In the genomic region with DNA sequence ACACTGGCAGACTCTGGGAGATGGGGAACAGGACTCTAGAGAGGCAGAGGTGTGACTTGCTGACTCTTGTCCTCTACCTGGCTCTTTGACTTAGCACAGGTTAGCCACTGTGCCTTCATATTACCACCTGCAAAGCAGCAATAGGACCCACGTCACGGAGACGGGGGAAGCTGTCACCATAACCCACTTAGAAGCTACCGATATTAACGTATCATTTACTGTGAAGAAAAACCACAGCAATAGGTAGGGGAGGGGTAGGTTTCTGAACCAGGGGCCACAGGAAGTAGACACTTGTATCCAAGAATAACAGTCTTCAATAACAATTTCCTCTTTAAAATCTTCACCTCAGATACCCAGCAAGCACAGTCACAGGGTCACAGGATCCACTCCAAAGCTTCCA, we compare ENCODE assay signal across 24 mouse cellular contexts. TPM values are rescaled to one million over a fixed set of nuclear protein-coding genes. Genes with fewer than 3 reads are reported as not detected.
DNase-seq lines count a peak whose midpoint lies in the region; ATAC-seq lines count a peak whose summit lies in the region.
"Had no signal": no experiment of that assay in that cellular context is flagged by ENCODE, and none has a peak within 500 bp of the region (broad histone marks: within the 10 kb centered on the region; RNA-seq: fewer than 3 reads in every experiment).

No protein-coding gene starts in this region.

- H3K4me1 ChIP-seq in forebrain, embryonic 15.5 days: peaks cover 30% of the 10 kb centered on the region

- peak; percentile 7 for DNase-seq in thymus, postnatal 25 days
- DNase-seq in thymus, adult 18-20 months: no peak
- DNase-seq in naive thymus-derived CD4-positive, alpha-beta T cell, adult 2 months (ENCODE audit: low read depth): peak; percentile 92
- no peak for DNase-seq in embryo, embryonic 11 days
- no peak for DNase-seq in kidney, postnatal 10 days
- DNase-seq: adrenal gland, adult 8-10 months; cerebellum, adult 2 months; cerebellum, postnatal 25 days; gastrocnemius, postnatal 25 days; heart, adult 2 months; kidney, adult 2 months; kidney, postnatal 14 days; lung, adult 18-20 months; lung, postnatal 10 days; right cerebral cortex, postnatal 14 days had no signal

- 89% methylated on average over 5 of the region's 5 CpGs for WGBS in forebrain, embryonic 15.5 days

- H3K4me3 ChIP-seq in forebrain, embryonic 15.5 days: no peak overlapping the region
- H3K4me3 ChIP-seq: forebrain, embryonic 13.5 days; heart, adult 2 months; hindbrain, embryonic 13.5 days; layer of hippocampus, adult 2 months; limb, embryonic 13.5 days; liver, embryonic 12.5 days; stomach, embryonic 15.5 days had no signal

- no peak overlapping the region for H3K9ac ChIP-seq in forebrain, embryonic 15.5 days (replicated peaks)
- H3K9ac ChIP-seq: forebrain, embryonic 13.5 days; hindbrain, embryonic 13.5 days; limb, embryonic 13.5 days; liver, embryonic 12.5 days; stomach, embryonic 15.5 days had no signal

- peak; percentile 91 for ATAC-seq in activated CD4-positive, CD25-positive, alpha-beta regulatory T cell, adult 4 months
- no peak for ATAC-seq in forebrain, embryonic 15.5 days (replicated peaks)
- ATAC-seq: forebrain, embryonic 13.5 days; liver, embryonic 12.5 days had no signal

- H3K9me3 ChIP-seq in forebrain, embryonic 15.5 days: no peaks in the 10 kb centered on the region
- H3K9me3 ChIP-seq: forebrain, embryonic 13.5 days; hindbrain, embryonic 13.5 days; limb, embryonic 13.5 days; liver, embryonic 12.5 days; stomach, embryonic 15.5 days had no signal

- H3K27ac ChIP-seq in forebrain, embryonic 15.5 days (replicated peaks): no peak overlapping the region
- H3K27ac ChIP-seq: forebrain, embryonic 13.5 days; heart, adult 2 months; hindbrain, embryonic 13.5 days; layer of hippocampus, adult 2 months; limb, embryonic 13.5 days; liver, embryonic 12.5 days; stomach, embryonic 15.5 days had no signal

- no peaks in the 10 kb centered on the region; the same call in 1 of the 2 replicates for H3K27me3 ChIP-seq in forebrain, embryonic 15.5 days
- H3K27me3 ChIP-seq: stomach, embryonic 15.5 days had no signal

- no peak overlapping the region for H3K4me2 ChIP-seq in forebrain, embryonic 15.5 days (replicated peaks)
- H3K4me2 ChIP-seq: forebrain, embryonic 13.5 days; hindbrain, embryonic 13.5 days; limb, embryonic 13.5 days; liver, embryonic 12.5 days; midbrain, embryonic 11.5 days; stomach, embryonic 15.5 days had no signal

- H3K36me3 ChIP-seq in forebrain, embryonic 15.5 days: peaks cover 4% of the 10 kb centered on the region; the same call in 1 of the 2 replicates

RNA-seq across cellular contexts. Expression of gene Cbx4, which starts 10.2 kb away (rescaled TPM):
- polyA plus RNA-seq in activated CD4-positive, CD25-positive, alpha-beta regulatory T cell, adult 4 months (2017; shearing (Covaris generic)): 1 to 10 TPM; 2.0 to 2.4 TPM
- polyA plus RNA-seq in forebrain, embryonic 15.5 days (2015; fragmentation: Nextera tagmentation; extraction: Ambion mirVana): 15.5 and 16.5 TPM in 2 replicates

RNA-seq across cellular contexts. Expression of gene Cbx8, which starts 35.0 kb away (rescaled TPM):
- 1 to 10 TPM; 5.3 to 7.5 TPM for polyA plus RNA-seq in activated CD4-positive, CD25-positive, alpha-beta regulatory T cell, adult 4 months (2017; shearing (Covaris generic))
- 13.8 and 14.1 TPM in 2 replicates for polyA plus RNA-seq in forebrain, embryonic 15.5 days (2015; fragmentation: Nextera tagmentation; extraction: Ambion mirVana)

RNA-seq across cellular contexts. Expression of gene Cbx2, which starts 53.0 kb away (rescaled TPM):
- 1 to 10 TPM; 1.1 to 1.4 TPM for polyA plus RNA-seq in activated CD4-positive, CD25-positive, alpha-beta regulatory T cell, adult 4 months (2017; shearing (Covaris generic))
- polyA plus RNA-seq in forebrain, embryonic 15.5 days (2015; fragmentation: Nextera tagmentation; extraction: Ambion mirVana): 30.4 and 31.8 TPM in 2 replicates

Comparison
In these comparisons a context has a peak if more than half of its experiments do, and no peak if none do; other contexts are left out.
1. DNase-seq: peak in thymus, postnatal 25 days (single experiment) and naive thymus-derived CD4-positive, alpha-beta T cell, adult 2 months (single experiment); none in thymus, adult 18-20 months (0 of 2), embryo, embryonic 11 days (single experiment) and kidney, postnatal 10 days (single experiment).
2. RNA of gene Cbx2, which starts 53.0 kb away (polyA plus RNA-seq): 30.4 to 31.8 TPM in forebrain, embryonic 15.5 days; 1.1 to 1.4 TPM in activated CD4-positive, CD25-positive, alpha-beta regulatory T cell, adult 4 months; every median in the first group is over 10 times any median in the second.